Mouse (Mus musculus): ENCODE results near the gene Gm20388. TPM values are rescaled to one million over a fixed set of nuclear protein-coding genes. Genes with fewer than 3 reads are reported as not detected.

Gm20388 gene
- polyA plus RNA-seq, 1 experiment from 2014 or later, result not detected

DNA sequence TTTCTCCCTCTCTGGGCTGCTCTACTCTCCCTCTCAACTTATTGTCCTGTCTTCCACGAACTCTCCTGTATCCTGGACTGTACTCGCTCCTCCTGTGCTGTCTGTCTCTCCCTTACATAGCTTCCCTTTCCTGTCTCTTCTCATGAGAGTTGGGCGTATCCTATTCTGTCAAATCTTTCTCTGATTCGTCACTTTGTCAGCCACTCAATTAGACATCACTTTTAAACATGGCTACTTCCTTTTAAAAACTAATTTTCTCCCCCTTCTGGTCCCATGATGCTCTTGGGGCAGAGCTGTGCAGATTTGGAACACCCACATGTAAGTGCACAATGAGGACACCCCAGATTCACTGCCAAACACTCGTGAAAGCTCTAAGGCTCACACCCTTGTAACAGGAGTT is 905.7 kb downstream of the Gm20388 start:
- Histone ChIP-seq H3K27ac (no peak overlapping the region), H3K27me3 (replicated peaks) (no peaks in the 10 kb centered on the region), H3K9ac (no peak overlapping the region), H3K9me3 (replicated peaks) (no peaks in the 10 kb centered on the region), H3K4me2 (no peak overlapping the region), H3K4me3 (no peak overlapping the region), H3K36me3 (no peaks in the 10 kb centered on the region), H3K4me1 (no peaks in the 10 kb centered on the region)
- 49% methylated on average over 5 of the region's 5 CpGs for WGBS (ENCODE audit: insufficient replicate concordance)
- no peak for ATAC-seq

DNA sequence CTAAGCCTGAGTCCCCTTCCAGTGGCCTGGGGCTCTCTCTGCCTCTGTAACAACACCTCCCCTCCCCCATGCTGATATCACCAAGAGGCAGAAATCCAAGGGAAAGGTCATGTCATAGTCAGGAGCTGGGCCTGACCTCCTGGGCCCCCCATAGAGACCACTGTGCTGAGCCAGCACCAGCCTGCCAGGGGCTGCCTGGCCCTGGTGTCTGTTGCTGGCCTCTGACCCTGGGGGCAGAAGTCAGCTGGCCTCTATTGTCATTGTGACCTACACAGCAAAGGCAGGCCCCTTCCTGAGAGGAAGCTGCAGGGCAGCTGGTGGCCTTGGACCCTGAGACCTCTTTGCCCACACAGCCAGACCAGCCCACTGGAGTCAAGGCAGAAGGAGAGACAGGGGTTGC is 909.3 kb downstream of the Gm20388 start:
- H3K27ac ChIP-seq, result no peak overlapping the region
- H3K27me3 ChIP-seq (replicated peaks), result no peaks in the 10 kb centered on the region
- H3K4me2 ChIP-seq, result no peak overlapping the region
- H3K9ac ChIP-seq, result no peak overlapping the region
- H3K4me1 ChIP-seq, result no peaks in the 10 kb centered on the region
- no peaks in the 10 kb centered on the region for H3K9me3 ChIP-seq (replicated peaks)
- no peaks in the 10 kb centered on the region for H3K36me3 ChIP-seq
- ATAC-seq, result no peak
- H3K4me3 ChIP-seq, result no peak overlapping the region

DNA sequence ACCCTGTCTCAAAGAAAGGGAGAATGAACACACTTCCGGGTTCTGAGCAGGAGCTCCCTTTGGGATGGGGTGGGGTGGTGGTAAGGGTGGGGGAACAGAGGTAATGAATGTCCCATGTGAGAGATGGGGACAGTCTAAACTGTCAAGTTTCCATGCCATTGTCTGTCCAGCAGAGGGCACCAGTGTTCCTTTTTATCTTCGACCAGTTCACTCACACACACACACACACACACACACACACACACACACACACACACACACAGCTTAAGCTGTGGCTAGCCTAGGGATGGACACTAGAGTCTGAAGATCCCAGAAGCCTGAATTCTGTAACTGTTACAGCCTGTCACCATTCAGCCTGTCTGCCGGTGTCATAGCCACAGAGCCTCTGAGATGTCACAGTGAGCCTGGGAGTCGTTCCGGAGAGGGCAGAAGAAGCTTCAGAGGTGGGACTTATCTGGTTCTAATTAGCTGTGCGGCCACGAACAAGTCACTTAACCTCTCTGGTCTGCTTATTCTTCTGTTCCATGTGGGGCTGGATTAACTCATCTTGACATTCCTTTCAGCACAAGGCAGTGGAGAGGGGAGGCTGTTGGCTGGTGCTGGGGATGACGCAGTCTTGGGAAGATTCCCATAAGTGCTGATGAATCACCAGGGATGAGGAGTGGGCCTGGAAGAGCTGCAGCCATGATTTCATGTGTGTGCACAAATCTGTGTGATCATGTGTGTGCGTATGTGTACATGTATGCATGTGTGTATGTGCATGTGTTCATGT is 910.9 kb downstream of the Gm20388 start:
- Histone ChIP-seq H3K4me3 (no peak overlapping the region), H3K9me3 (replicated peaks) (no peaks in the 10 kb centered on the region), H3K4me1 (no peaks in the 10 kb centered on the region), H3K27ac (no peak overlapping the region), H3K27me3 (replicated peaks) (no peaks in the 10 kb centered on the region), H3K36me3 (no peaks in the 10 kb centered on the region), H3K4me2 (no peak overlapping the region), H3K9ac (no peak overlapping the region)
- 32% methylated on average over 9 of the region's 9 CpGs for WGBS (ENCODE audit: insufficient replicate concordance)
- ATAC-seq, result no peak

GRCm38 (mm10) chr8:120823331-120823730 is 912.7 kb downstream of the Gm20388 start:
- H3K4me1 ChIP-seq, result no peaks in the 10 kb centered on the region
- no peak overlapping the region for H3K4me3 ChIP-seq
- H3K27ac ChIP-seq, result no peak overlapping the region
- WGBS (ENCODE audit: insufficient replicate concordance), result 68% methylated on average over 6 of the region's 6 CpGs
- peaks cover 6% of the 10 kb centered on the region; the same call in 1 of the 2 replicates for H3K27me3 ChIP-seq (replicated peaks)
- no peak overlapping the region for H3K4me2 ChIP-seq
- H3K36me3 ChIP-seq, result no peaks in the 10 kb centered on the region
- H3K9ac ChIP-seq, result no peak overlapping the region
- ATAC-seq, result peak; percentile 28; the same call in 1 of the 2 replicates
- H3K9me3 ChIP-seq (replicated peaks), result no peaks in the 10 kb centered on the region

- H3K4me1 ChIP-seq, result no peaks in the 10 kb centered on the region
- ATAC-seq, result no peak
- WGBS (ENCODE audit: insufficient replicate concordance), result 58% methylated on average over 8 of the region's 8 CpGs
- H3K27me3 ChIP-seq (replicated peaks), result peaks cover 10% of the 10 kb centered on the region
- H3K4me2 ChIP-seq, result no peak overlapping the region
- H3K4me3 ChIP-seq, result no peak overlapping the region
- no peak overlapping the region for H3K27ac ChIP-seq
- no peaks in the 10 kb centered on the region for H3K9me3 ChIP-seq (replicated peaks)
- H3K9ac ChIP-seq, result no peak overlapping the region
- no peaks in the 10 kb centered on the region for H3K36me3 ChIP-seq
These were observed 913.2 kb downstream of the Gm20388 start for GRCm38 (mm10) chr8:120823887-120824286.

- Histone ChIP-seq H3K27ac (no peak overlapping the region), H3K4me3 (no peak overlapping the region), H3K27me3 (replicated peaks) (peaks cover 10% of the 10 kb centered on the region), H3K4me1 (no peaks in the 10 kb centered on the region), H3K4me2 (no peak overlapping the region), H3K36me3 (no peaks in the 10 kb centered on the region), H3K9me3 (replicated peaks) (no peaks in the 10 kb centered on the region), H3K9ac (no peak overlapping the region)
- no peak for ATAC-seq
- 17% methylated on average over 7 of the region's 7 CpGs for WGBS (ENCODE audit: insufficient replicate concordance)
These were observed 914.0 kb downstream of the Gm20388 start for GRCm38 (mm10) chr8:120824638-120825037.

- Histone ChIP-seq H3K4me1 (peaks cover 15% of the 10 kb centered on the region), H3K9ac (no peak overlapping the region), H3K27ac (no peak overlapping the region), H3K36me3 (no peaks in the 10 kb centered on the region), H3K4me3 (no peak overlapping the region), H3K9me3 (replicated peaks) (no peaks in the 10 kb centered on the region), H3K27me3 (replicated peaks) (peaks cover 10% of the 10 kb centered on the region), H3K4me2 (no peak overlapping the region)
- no peak for ATAC-seq
- WGBS (ENCODE audit: insufficient replicate concordance), result 7% methylated on average over 14 of the region's 14 CpGs
These were observed 917.6 kb downstream of the Gm20388 start for GRCm38 (mm10) chr8:120828279-120828678.

- peaks cover 28% of the 10 kb centered on the region for H3K27me3 ChIP-seq (replicated peaks)
- no peak overlapping the region for H3K4me3 ChIP-seq
- WGBS (ENCODE audit: insufficient replicate concordance), result 74% methylated on average over 12 of the region's 12 CpGs
- H3K36me3 ChIP-seq, result no peaks in the 10 kb centered on the region
- H3K9ac ChIP-seq, result no peak overlapping the region
- ATAC-seq, result no peak
- no peaks in the 10 kb centered on the region for H3K9me3 ChIP-seq (replicated peaks)
- H3K4me2 ChIP-seq, result no peak overlapping the region
- peaks cover 15% of the 10 kb centered on the region for H3K4me1 ChIP-seq
- H3K27ac ChIP-seq, result no peak overlapping the region
These were observed 920.0 kb downstream of the Gm20388 start for GRCm38 (mm10) chr8:120830661-120831060.

GRCm38 (mm10) chr8:120832022-120832421 is 921.4 kb downstream of the Gm20388 start:
- H3K4me3 ChIP-seq, result no peak overlapping the region

DNA sequence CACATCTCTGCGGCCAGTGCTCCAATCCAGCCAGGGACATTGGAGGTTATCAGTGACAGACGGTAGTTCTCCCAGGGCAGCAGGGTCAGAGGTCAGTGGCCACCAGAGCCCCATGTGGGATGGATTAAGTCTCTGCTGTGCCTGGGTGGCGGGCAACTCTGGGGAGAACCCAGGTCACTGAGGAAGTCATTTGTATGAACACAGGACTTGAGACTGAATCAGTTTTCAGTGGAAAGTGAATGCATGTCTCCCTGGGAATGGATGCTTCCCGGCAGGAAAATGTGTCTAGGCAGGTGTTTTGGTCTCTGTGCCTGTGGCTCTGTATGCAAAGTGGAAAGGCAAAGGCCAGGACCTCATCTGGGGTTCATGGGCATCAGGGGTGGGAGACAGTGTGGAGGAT is 922.6 kb downstream of the Gm20388 start:
- no peaks in the 10 kb centered on the region for H3K36me3 ChIP-seq
- WGBS (ENCODE audit: insufficient replicate concordance), result 29% methylated on average over 4 of the region's 4 CpGs
- H3K9me3 ChIP-seq (replicated peaks), result no peaks in the 10 kb centered on the region
- no peak for ATAC-seq
- peaks cover 25% of the 10 kb centered on the region for H3K27me3 ChIP-seq (replicated peaks)
- no peak overlapping the region for H3K27ac ChIP-seq
- no peak overlapping the region for H3K4me3 ChIP-seq
- peaks cover 15% of the 10 kb centered on the region for H3K4me1 ChIP-seq
- no peak overlapping the region for H3K4me2 ChIP-seq
- no peak overlapping the region for H3K9ac ChIP-seq

More at GRCm38 (mm10) chr8:120832022-120832421, 921.4 kb downstream of the Gm20388 start:
- Histone ChIP-seq H3K4me1 (peaks cover 15% of the 10 kb centered on the region), H3K27ac (no peak overlapping the region), H3K36me3 (no peaks in the 10 kb centered on the region), H3K9ac (no peak overlapping the region), H3K4me2 (peak overlapping the region; percentile 47), H3K27me3 (replicated peaks) (peaks cover 31% of the 10 kb centered on the region), H3K9me3 (replicated peaks) (no peaks in the 10 kb centered on the region)
- WGBS (ENCODE audit: insufficient replicate concordance), result 16% methylated on average over 14 of the region's 14 CpGs
- no peak for ATAC-seq

DNA sequence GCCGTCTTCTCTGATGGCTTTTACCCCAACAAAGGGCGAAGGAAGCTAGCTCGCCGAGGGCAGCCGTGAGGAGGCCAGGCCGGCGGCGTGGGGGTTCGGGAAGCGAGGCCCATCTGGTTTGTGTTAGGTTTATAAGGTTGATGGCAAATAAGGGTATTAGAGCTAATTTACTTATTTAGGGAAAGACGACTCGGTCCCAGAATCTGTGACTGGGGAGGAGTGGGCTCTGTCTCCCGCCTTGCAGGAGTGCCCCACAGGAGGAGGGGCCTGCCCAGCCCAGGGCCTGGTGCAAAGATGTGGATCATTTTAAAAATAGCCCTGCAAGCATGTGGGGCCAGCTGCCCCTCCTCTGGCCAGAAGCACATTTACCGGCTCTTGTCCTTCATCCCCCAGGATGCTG is 928.4 kb downstream of the Gm20388 start:
- peaks cover 13% of the 10 kb centered on the region for H3K27me3 ChIP-seq (replicated peaks)
- H3K9ac ChIP-seq, result no peak overlapping the region
- no peaks in the 10 kb centered on the region for H3K36me3 ChIP-seq
- no peaks in the 10 kb centered on the region for H3K9me3 ChIP-seq (replicated peaks)
- H3K27ac ChIP-seq, result no peak overlapping the region
- H3K4me3 ChIP-seq, result no peak overlapping the region
- no peak overlapping the region for H3K4me2 ChIP-seq
- ATAC-seq, result no peak
- WGBS (ENCODE audit: insufficient replicate concordance), result 68% methylated on average over 14 of the region's 14 CpGs
- H3K4me1 ChIP-seq, result no peaks in the 10 kb centered on the region

DNA sequence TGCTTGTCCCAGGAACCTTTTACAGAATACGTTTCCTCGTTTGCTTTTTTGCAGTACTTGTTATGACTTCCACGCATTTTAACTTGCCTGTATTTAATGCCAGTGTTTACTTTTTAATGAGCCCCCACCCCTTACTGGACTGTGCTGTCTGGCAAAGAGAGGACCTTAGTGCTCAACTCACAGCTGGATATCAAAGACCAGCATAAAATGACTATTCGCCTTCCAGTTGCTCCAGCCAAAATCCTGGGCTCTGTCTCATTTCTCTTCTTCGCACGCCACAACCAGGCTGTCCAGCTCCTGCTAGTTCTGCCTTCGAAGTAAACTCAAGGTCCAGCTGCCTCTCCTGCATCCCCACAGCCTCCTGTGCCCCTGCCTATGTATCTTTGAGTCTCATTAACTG is 932.4 kb downstream of the Gm20388 start:
- no peak overlapping the region for H3K27ac ChIP-seq
- peaks cover 15% of the 10 kb centered on the region for H3K27me3 ChIP-seq (replicated peaks)
- ATAC-seq, result no peak

GRCm38 (mm10) chr8:120846018-120846417 is 935.4 kb downstream of the Gm20388 start:
- no peaks in the 10 kb centered on the region for H3K4me1 ChIP-seq
- 47% methylated on average over 5 of the region's 5 CpGs for WGBS (ENCODE audit: insufficient replicate concordance)
- ATAC-seq, result no peak
- no peaks in the 10 kb centered on the region for H3K36me3 ChIP-seq
- H3K27ac ChIP-seq, result no peak overlapping the region
- no peak overlapping the region for H3K4me3 ChIP-seq
- no peak overlapping the region for H3K9ac ChIP-seq
- peaks cover 26% of the 10 kb centered on the region for H3K27me3 ChIP-seq (replicated peaks)
- H3K4me2 ChIP-seq, result no peak overlapping the region
- H3K9me3 ChIP-seq (replicated peaks), result no peaks in the 10 kb centered on the region

More for the DNA sequence above, 932.4 kb downstream of the Gm20388 start:
- H3K9me3 ChIP-seq (replicated peaks), result no peaks in the 10 kb centered on the region
- WGBS (ENCODE audit: insufficient replicate concordance), result 57% methylated on average over 7 of the region's 7 CpGs
- H3K4me3 ChIP-seq, result no peak overlapping the region
- H3K4me1 ChIP-seq, result no peaks in the 10 kb centered on the region
- no peak overlapping the region for H3K4me2 ChIP-seq
- no peak overlapping the region for H3K9ac ChIP-seq
- no peaks in the 10 kb centered on the region for H3K36me3 ChIP-seq

All from liver, embryonic 12.5 days (tissue).